Mouse (Mus musculus): ENCODE data around the gene Clic5. TPM values are rescaled to one million over a fixed set of nuclear protein-coding genes. Genes with fewer than 3 reads are reported as not detected.
"Not testable (repeated sequence)": the region's sequence is repeated elsewhere in the genome, so short reads cannot be mapped to it uniquely, and the experiment has no call there.

Gene Clic5
- total RNA-seq (2015; ENCODE audit: low replicate concordance): not detected in 2 replicates
- total RNA-seq (2017; ENCODE audit: low replicate concordance): not detected in 2 replicates

DNA sequence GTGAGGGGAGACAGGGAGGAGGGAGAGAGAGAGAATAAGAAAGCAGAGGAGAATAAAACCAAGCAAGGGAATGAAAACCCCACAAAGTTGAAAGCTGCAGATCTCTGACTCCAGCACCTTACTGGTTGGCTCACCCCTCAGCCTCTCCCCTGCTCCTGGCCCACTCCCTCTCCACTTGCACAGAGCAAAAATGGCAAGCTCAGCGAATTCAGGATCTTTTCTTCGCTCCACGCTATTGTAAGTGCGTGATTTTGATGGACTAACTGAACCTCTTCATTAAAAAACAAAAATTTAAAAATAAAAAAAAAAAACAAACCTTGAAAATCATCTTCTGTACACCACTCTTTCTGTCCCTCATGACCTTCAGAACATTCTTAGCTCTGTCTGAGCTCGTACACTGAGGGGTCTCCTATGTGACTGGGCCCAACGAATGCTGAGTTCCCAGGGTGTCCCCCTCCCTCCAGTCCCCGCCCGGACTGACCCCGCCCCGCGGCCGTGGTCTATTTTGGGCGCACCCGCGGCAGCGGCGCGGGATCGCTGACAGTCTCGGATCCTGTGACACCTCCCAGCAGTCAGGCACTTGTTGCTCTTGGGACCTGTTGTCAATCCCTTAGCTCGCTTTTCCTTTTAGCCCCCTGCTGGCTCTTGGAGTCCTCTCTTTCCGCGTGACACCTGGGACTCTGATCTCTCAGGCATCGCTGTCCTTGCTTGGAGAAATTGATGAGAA lies at the start of gene Clic5:
Clic5 (plus strand) TSS at position 543 of the 727 bp plus-strand sequence.
- ATAC-seq (replicated peaks; ENCODE audit: low FRiP score, poor library complexity, severe bottlenecking): no peak

DNA sequence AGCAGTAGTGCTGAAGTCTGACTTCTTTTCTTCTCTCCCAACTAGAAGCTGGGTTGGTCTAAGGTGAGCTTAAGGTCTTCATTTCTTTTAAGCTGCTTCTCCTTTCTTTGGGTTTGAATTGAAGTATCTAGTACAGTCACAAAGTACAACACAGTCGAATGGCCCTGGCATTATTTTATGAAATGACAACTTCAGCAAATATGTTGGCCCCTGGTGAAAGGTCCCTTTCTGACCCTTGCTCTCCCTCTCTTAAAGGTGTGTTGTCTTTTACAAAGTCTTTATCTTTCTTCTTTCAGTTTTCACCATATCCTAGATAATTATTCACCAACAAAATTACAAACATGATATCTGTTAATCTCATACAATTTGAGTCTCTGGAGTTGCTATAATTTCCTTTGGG lies 42.6 kb upstream of the Clic5 start:
- ATAC-seq (replicated peaks; ENCODE audit: low FRiP score, poor library complexity, severe bottlenecking): no peak

DNA sequence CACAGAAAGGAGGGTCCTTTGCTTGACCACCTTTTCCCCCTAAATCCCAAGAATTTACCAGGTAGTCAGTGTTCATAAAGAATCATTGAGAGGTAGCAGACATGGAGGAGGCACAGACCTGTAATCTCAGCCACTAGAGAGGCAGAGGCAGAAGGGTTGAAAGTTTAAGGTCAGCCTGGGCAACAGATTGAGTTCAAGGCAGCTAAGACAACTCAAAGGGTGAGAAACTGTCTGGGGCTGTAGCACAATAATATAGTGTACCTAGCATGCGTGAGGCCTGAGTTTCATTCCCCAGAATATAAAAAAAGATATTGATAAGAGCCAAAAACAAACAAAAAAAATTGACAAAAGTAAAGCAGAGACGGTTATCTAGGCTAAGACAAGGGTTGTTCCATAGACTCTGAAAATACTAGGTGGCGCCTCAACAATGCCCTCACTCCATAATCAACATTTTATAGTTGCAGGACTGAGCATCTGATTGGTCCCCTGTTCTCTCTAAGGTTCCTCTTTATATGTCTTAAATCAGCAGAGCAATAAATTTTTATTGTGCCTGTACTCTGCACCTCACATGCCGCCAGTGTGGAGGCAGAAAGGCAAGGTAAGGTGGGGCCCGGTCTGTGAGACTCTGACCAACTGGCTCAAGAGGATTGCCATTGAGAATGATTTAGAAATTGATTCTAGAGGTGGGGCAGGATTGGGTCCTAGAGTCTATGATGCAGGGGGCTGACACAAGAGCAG lies 40.1 kb upstream of the Clic5 start:
- no peak for ATAC-seq (replicated peaks; ENCODE audit: low FRiP score, poor library complexity, severe bottlenecking)

DNA sequence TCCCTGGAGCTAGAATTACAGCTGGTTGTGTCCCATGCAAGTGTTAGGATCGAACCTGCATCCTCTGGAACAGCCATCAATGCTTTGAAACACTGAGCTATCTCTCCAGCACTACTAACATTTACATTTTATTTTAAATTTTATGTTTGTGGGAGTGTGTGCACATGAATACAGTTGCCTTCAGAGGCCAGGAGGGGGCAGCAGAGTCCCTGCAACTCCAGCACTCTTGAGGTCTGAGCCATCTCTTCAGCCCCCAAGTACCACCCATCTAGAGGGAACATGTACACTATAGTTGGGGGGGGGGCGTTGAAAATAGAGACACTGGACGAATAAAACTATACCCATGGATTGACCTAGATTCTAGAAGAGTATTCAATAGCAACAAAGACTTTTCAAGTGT lies 37.3 kb upstream of the Clic5 start:
- 0 out of 2 replicates have a peak, but pooled peaks have one; percentile 39 for ATAC-seq (replicated peaks; ENCODE audit: low FRiP score, poor library complexity, severe bottlenecking)

DNA sequence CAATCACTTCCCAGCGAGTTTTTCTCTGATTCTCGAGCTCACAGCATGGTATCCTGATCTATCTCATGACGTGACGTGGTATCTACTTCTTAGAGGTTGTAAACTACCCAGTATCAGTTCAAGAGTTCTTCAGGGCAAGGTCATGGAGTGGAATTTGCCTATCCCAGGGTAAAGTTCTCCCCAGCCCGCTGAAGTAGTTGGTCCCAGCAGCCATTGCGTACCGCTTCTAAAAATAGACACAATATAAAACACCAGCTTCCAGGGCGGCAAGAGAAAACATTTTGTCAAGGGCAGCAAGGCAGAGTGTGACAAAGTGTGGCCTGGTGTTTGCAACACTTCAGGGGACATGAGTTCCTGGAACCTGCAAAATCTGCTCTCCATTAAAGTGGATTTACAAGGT lies 36.5 kb upstream of the Clic5 start:
- no peak for ATAC-seq (replicated peaks; ENCODE audit: low FRiP score, poor library complexity, severe bottlenecking)

DNA sequence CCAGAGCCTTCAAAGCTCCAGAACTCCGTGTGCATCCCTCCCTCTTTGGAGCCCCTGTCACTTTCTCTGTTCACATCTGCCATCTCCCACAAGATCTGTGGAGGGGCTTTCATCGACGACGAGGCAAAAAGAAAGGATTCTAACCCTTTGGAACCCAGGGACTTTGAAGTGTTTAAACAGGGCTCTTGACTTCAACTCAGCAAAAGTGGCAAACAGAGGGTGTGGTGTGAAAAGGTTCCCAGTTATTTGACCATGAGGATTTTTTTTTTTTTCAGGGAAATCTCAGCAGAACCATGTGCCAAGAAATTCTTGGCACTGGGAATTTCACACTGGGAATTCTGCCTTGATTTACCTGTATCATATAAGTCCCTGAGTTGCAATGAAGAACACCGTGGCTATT lies 34.5 kb upstream of the Clic5 start:
- ATAC-seq (replicated peaks; ENCODE audit: low FRiP score, poor library complexity, severe bottlenecking): no peak

DNA sequence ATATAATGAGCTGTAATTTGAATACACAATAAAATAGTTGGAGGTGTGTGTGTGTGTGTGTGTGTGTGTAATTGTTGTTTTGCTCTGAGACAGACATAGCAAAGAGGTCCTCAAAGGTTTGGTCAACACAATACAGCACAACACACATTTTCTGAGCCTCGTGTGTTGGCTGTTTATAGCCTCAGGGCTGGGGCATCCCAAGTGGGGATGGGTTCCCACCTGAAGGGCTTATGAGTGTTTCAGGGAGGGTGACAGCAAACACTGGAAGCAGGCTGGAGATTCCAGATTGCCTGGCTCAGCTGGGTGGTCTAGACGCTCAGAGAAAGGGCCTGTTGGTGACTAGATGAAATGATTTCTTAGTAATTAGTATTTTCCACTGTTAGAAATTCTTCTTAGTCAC lies 33.2 kb upstream of the Clic5 start:
- no peak for ATAC-seq (replicated peaks; ENCODE audit: low FRiP score, poor library complexity, severe bottlenecking)

DNA sequence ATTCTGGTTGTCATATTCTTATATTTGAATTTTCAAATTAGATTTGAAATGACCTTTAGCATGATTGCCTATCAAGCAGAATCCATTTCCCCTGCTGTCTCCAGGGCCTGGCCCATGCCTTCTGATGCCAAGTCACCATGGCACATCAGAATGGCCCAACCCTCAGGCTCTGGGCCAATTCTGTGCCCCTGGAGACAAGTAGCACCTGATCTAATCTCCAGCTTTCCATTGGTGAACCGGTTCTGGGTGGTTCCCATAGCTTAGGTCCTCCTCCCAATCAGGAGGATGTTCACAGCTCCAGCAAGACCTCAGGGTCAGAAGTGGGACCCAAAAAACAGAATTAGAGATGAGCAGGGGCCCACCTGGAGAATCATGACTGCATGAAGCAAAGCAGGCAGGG lies 30.2 kb upstream of the Clic5 start:
- ATAC-seq (replicated peaks; ENCODE audit: low FRiP score, poor library complexity, severe bottlenecking): no peak

DNA sequence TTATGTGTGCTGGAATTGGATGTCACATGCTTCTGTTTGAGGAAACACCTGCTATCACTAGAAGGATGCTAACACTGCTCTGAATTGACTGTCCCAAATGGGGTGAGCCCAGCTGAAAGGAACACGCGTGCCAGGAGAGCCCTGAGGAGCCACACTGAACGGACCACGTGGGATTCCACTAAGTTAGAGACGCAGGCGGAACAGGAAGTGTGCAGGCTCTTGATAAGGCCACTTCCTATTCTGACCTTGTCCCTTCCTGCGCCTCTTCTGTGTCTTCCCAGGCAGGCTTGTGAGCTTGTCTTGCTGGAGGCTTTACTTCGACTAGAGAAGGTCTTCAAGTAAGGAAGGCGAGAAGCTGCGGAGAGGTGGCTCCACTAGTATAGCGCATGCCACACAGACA lies 27.9 kb upstream of the Clic5 start:
- ATAC-seq (replicated peaks; ENCODE audit: low FRiP score, poor library complexity, severe bottlenecking): no peak

DNA sequence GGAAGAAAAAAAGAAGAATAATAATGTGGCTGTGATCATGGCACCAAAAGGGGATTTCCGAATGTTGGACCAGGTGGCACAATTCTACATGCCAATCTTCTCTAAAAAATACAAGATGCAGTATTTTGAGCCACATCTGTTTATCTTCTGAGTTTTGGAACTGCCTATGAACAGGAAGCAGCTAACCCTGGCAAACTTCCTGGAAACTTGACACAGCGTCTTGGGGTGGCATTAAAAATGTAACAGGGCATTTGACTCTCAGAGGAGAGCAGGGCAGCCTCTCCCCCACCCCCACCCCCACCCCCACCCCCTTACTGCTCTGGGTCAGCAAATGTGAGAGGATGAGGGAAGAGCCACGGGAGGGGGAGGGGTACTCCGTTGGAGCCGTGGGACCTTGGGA lies 25.9 kb upstream of the Clic5 start:
- no peak for ATAC-seq (replicated peaks; ENCODE audit: low FRiP score, poor library complexity, severe bottlenecking)

DNA sequence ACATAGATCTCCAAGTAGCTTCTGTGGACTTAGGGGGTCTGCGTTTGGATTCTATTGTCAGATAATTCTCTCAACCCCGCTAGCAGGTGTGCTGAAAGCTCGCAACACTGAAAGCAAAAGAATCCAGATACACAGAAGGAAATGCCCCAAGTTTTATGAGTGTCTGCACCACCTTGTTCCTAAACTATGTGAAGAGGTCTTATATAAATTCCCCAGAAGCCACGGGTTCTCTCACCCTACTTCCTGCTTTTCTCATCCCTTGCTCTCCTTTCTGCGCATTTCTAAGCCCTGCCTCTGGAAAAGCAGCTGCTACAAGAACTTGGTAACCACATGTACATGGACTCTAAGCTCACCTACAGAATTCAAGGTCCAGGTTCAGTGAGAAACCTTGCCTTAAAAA lies 25.4 kb upstream of the Clic5 start:
- ATAC-seq (replicated peaks; ENCODE audit: low FRiP score, poor library complexity, severe bottlenecking): no peak

DNA sequence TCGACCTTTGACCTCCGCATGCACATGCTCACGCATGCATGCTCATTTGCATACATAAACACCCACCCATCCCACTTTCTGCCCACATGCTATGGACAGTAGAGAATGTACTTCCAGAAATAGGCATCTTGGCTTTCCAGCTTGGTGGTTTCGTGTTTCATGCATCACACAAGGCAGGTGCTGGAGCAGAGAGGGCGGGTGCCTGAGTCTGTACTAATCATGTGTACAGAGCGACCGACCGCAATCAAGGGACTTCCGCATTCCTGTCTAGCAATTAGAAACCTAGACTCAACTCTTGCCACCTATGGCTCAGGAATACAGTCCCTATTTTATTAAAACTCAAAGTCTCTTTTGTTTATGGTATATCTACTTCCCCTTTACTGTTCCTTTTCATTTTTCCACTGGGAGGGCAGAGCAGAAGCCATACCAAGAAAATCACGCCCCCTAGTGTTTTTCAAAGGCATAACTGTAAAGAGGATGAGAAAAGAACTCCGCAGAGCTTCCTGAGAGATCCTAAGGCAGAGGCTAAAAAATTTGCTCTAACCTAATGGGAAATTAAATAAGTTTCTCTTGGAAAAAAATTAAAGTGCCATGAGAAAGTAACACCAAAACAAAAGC lies 22.5 kb upstream of the Clic5 start:
- ATAC-seq (replicated peaks; ENCODE audit: low FRiP score, poor library complexity, severe bottlenecking): no peak

DNA sequence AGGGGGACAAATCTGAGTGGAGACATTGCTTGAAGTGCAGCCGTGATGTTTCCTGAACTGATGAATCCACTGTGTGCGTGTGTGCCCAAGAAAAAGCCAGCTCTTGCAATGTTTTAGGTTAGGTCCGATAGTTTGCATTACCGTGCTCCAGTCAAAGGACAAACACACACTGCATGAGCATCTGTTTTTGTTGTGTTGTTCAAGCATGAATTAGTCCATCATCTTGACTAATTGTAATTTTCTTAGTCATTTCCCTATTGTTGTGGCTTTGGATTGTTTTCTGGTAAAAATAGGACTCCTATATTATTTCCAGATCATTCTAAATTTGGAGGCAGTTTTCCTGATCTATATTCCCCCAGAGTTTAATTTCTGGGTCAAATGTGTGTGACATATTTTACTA lies 18.7 kb upstream of the Clic5 start:
- ATAC-seq (replicated peaks; ENCODE audit: low FRiP score, poor library complexity, severe bottlenecking): no peak

DNA sequence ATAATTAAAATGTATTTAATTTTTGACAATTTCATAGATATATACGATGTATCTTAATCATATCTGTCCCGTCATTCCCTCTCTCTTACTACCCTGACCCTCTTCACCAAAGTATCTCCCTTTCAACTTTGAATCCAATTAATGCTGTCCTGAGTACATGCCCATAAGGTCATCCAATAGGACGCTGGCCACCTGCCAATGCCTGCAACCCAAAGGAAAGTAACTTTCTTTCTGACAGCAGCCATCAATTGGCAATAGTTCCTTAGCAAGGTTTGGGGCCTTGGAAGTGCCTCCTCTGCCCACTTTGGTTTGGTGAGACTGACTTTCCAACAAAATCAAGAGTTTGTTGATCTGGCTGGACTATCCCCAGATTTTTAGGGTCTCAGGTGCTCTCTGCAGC lies 18.1 kb upstream of the Clic5 start:
- no peak for ATAC-seq (replicated peaks; ENCODE audit: low FRiP score, poor library complexity, severe bottlenecking)

DNA sequence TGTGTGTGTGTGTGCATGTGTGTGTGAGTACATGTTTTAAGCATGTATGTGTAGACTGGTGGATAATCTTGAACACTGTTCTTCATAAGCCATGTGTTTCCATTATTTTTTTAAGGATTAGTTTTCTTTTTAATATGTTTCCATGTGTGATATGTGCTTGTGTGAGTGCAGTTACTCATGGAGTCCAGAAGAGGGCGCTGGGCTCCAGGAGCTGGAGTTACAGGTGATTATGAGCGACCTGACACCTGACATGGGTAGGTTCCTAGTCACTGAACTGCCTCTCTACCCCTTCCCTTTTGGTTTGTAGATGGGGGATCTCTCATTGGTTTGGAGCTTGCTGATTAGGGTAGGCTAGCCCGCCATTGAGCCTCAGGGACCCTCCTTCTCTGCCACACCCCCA lies 16.5 kb upstream of the Clic5 start:
- ATAC-seq (replicated peaks; ENCODE audit: low FRiP score, poor library complexity, severe bottlenecking): no peak

DNA sequence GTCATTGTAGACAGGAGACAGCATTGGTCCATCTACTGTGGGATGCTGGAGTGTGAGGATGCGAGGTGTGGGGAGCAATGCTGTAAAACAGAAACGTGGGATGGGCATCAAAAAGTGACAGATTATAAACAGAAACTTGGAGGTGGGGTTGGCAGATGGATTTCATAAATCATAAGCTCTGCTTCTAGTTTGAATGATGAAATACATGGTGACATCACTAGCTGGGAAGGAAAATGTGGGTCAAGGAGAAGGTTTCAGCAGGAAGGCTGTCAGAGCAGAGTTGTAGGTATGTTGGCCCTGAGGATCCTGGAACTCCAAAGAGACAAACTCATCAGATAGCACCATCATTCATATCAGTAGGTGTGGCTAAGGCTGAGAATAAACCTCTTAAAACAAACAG lies 15.0 kb upstream of the Clic5 start:
- no peak for ATAC-seq (replicated peaks; ENCODE audit: low FRiP score, poor library complexity, severe bottlenecking)

DNA sequence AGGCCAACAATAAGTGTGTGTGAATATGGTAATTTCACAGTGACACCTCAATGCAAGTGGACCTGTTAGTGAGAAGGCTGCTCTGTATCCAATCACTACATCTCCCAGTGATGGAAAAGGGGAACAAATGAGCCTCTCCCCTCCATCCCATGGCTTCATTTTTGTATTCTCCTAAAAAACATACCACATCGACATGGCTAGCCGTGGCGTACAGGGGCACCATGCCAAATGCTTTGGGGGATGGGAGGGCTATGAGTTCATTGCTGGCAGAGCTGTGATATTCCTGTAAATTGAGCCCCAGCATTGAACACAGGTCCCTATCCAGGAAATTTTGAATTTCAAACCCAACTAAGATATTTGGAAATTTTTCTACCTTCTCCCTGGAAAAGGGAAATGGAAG lies 11.1 kb upstream of the Clic5 start:
- no peak for ATAC-seq (replicated peaks; ENCODE audit: low FRiP score, poor library complexity, severe bottlenecking)

DNA sequence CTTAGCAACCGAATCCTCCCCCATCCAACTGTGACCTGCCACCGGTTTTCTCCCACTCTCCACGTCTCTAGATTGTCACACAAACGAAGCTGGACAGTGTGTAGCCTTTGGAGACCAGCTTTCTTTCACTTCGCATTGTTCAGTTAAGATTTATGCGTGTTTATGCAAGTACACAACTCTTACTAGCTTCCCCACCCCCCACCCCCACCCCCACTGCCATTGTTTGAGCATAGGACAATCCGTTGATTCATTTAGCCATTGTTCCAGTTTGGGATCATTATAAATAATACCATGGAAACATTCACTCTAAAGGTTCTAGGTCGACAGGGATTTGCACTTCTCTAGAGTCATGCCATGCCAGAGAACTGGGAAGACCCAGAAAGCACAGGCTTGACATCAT lies 7.0 kb upstream of the Clic5 start:
- ATAC-seq (replicated peaks; ENCODE audit: low FRiP score, poor library complexity, severe bottlenecking): no peak

DNA sequence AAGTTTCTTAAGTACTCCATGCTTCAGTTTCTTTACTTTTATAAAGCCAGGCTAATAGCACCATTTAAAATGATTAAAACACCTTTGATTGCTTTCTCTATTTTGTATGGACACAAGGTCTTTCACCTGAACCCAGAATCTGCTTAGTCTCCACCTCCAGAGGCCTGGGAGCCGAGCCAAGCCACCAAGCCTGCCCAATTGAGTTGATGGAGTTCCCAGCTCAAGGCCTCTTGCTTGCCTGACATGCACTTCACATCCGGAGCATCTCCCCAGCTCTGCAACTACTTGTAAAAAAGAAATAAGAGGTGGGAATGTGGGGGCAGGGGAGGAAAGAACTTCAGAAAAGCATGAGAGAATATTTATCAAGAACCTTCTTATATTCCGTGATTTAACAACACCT lies 1.5 kb upstream of the Clic5 start:
- no peak for ATAC-seq (replicated peaks; ENCODE audit: low FRiP score, poor library complexity, severe bottlenecking)

DNA sequence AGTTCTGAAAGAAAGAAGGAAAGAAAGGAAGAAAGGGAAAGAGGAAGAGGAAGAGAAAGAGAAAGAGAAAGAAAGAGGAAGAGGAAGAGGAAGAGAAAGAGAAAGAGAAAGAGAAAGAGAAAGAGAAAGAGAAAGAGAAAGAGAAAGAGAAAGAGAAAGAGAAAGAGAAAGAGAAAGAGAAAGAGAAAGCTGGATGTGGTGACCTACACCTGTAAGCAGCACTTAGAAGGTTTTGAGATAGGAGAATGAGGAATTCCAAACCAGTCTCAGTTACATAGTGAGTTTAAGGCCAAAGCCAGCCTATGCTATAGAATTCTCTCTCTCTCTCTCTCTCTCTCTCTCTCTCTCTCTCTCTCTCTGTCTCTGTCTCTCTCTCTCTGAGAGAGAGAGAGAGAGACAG lies 847 bp upstream of the Clic5 start:
- ATAC-seq (replicated peaks; ENCODE audit: low FRiP score, poor library complexity, severe bottlenecking): not testable (repeated sequence)

DNA sequence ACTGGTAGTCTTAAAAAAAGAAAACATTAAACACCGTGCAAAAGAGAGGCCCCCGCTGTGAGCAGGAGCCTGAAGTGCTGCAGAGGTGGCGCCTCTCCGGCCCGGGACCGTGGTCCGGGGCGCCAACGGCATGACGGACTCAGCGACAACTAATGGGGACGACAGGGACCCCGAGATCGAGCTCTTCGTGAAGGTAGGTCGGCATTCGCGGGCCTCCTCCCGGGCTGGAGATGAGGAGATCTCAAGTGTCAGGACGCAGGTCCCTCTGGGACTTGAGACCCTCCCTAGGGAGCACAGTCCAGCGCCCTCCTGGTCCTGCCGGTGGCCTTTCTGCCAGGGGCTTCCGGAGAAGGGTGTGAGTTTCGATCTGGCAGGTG lies 373 bp downstream of the Clic5 start:
- ATAC-seq (replicated peaks; ENCODE audit: low FRiP score, poor library complexity, severe bottlenecking): no peak
